Comparison of ENCODE assay signal across 8 mouse cellular contexts in the genomic region with DNA sequence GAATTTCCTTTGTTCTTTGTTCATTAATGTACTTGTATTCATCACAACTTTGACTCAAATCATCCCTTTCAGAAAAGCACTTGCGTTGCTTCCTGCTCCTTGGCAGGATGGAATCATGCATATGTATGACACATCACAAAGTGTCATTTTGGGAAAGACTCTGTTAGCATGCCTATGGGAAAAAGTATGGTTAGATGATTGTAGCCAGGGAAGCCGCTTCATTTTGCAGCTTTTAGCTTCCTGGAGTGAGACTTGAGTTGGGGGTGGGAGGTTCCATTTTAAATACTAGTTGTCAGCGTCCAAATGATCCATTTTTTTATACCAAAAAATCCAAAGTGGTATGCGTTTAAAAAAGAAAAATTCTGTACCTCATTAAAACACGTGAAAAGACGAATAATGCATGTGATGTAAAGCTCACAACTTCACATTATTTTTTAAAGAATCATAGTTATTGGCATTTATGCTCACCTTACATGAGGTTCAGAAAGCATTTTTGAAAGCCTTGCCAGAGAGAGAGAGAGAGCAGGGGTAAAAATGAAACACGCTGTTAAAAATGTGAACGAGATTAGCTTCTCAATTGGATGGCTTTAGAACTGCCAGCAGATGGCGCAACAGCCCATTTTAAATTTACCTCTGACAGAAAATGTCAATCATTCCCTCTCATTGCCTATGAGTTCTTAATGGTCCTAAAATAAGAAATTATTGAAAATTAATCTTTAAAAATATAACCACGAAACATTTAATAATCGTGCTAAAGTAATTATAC. TPM values are rescaled to one million over a fixed set of nuclear protein-coding genes. Genes with fewer than 3 reads are reported as not detected.
DNase-seq lines count a peak whose midpoint lies in the region; ATAC-seq and TF ChIP-seq lines count a peak whose summit lies in the region.

No protein-coding gene starts in this region.

- H3K9me3 ChIP-seq in heart, embryonic 13.5 days: no peaks in the 10 kb centered on the region
- no peaks in the 10 kb centered on the region for H3K9me3 ChIP-seq in heart, embryonic 11.5 days (replicated peaks; ENCODE audit: control insufficient read depth, low read length)
- no peaks in the 10 kb centered on the region for H3K9me3 ChIP-seq in heart, postnatal 0 days (replicated peaks; ENCODE audit: control insufficient read depth, low read length)
- no peaks in the 10 kb centered on the region for H3K9me3 ChIP-seq in midbrain, embryonic 11.5 days (ENCODE audit: control insufficient read depth, low read length)

- WGBS in heart, embryonic 13.5 days: 34% methylated on average over 11 of the region's 11 CpGs
- 36% methylated on average over 11 of the region's 11 CpGs for WGBS in heart, embryonic 11.5 days (ENCODE audit: insufficient replicate concordance)
- 32% methylated on average over 11 of the region's 11 CpGs for WGBS in heart, postnatal 0 days
- WGBS in midbrain, embryonic 11.5 days: 40% methylated on average over 11 of the region's 11 CpGs

- no peak for ATAC-seq in heart, embryonic 13.5 days (ENCODE audit: extremely low read depth, insufficient number of reproducible peaks, low FRiP score, low TSS enrichment)
- ATAC-seq in heart, embryonic 11.5 days (replicated peaks; ENCODE audit: insufficient number of reproducible peaks, low FRiP score, low TSS enrichment): no peak
- ATAC-seq in heart, postnatal 0 days (ENCODE audit: insufficient read depth, low read depth): no peak
- ATAC-seq in midbrain, embryonic 11.5 days (ENCODE audit: low FRiP score): peak; percentile 58; the same call in 1 of the 2 replicates

- peak; percentile 68 for DNase-seq in MN1 (ENCODE audit: low spot score)
- DNase-seq in cerebellum, postnatal 4 days (ENCODE audit: low spot score in 2 of 2): peak; percentile 33 to 66
- DNase-seq in heart, postnatal 0 days (ENCODE audit: low spot score): peak; percentile 69
- DNase-seq in layer of hippocampus, postnatal 10 days (ENCODE audit: low spot score in 2 of 2): peak; percentile 78 to 81
- peak; percentile 91 for DNase-seq in midbrain, embryonic 11.5 days (ENCODE audit: low spot score, missing footprints)
- peak; percentile 23 for DNase-seq in thymus, postnatal 14 days

- no peaks in the 10 kb centered on the region for H3K4me1 ChIP-seq in heart, embryonic 13.5 days
- no peaks in the 10 kb centered on the region for H3K4me1 ChIP-seq in heart, embryonic 11.5 days (ENCODE audit: control insufficient read depth, insufficient read depth, low read length)
- no peaks in the 10 kb centered on the region for H3K4me1 ChIP-seq in heart, postnatal 0 days (ENCODE audit: control insufficient read depth, insufficient read depth)
- H3K4me1 ChIP-seq in midbrain, embryonic 11.5 days (ENCODE audit: control insufficient read depth, insufficient read depth, low read length): no peaks in the 10 kb centered on the region

- no peaks in the 10 kb centered on the region for H3K27me3 ChIP-seq in heart, embryonic 13.5 days (replicated peaks)
- H3K27me3 ChIP-seq in heart, embryonic 11.5 days (ENCODE audit: control insufficient read depth, insufficient read depth, low read length): no peaks in the 10 kb centered on the region
- no peaks in the 10 kb centered on the region for H3K27me3 ChIP-seq in heart, postnatal 0 days (ENCODE audit: control insufficient read depth, insufficient read depth, low read length)
- no peaks in the 10 kb centered on the region for H3K27me3 ChIP-seq in midbrain, embryonic 11.5 days (ENCODE audit: control insufficient read depth, insufficient read depth, low read length)

- no peak for TF ChIP-seq EP300 in heart, postnatal 0 days (IDR thresholded peaks at IDR 0.05; ENCODE audit: low read depth)

- peak; percentile 62 for TF ChIP-seq CTCF in heart, postnatal 0 days (IDR thresholded peaks at IDR 0.05; ENCODE audit: low read depth)

- no peak overlapping the region for H3K9ac ChIP-seq in heart, embryonic 13.5 days
- H3K9ac ChIP-seq in heart, embryonic 11.5 days (ENCODE audit: low read depth, low read length): no peak overlapping the region
- H3K9ac ChIP-seq in heart, postnatal 0 days (replicated peaks; ENCODE audit: low read depth, low read length): no peak overlapping the region
- H3K9ac ChIP-seq in midbrain, embryonic 11.5 days (ENCODE audit: low read length): no peak overlapping the region

- no peak overlapping the region for H3K27ac ChIP-seq in heart, embryonic 13.5 days (replicated peaks)
- H3K27ac ChIP-seq in heart, embryonic 11.5 days (ENCODE audit: low read depth, low read length): no peak overlapping the region
- H3K27ac ChIP-seq in heart, postnatal 0 days (ENCODE audit: low read depth): no peak overlapping the region
- no peak overlapping the region for H3K27ac ChIP-seq in midbrain, embryonic 11.5 days (ENCODE audit: low read depth, low read length)

- peak overlapping the region; percentile 35 for H3K4me2 ChIP-seq in heart, embryonic 13.5 days
- no peak overlapping the region for H3K4me2 ChIP-seq in heart, embryonic 11.5 days
- H3K4me2 ChIP-seq in heart, postnatal 0 days (ENCODE audit: low read depth, low read length): no peak overlapping the region; the same call in 1 of the 2 replicates
- no peak overlapping the region for H3K4me2 ChIP-seq in midbrain, embryonic 11.5 days

- no peaks in the 10 kb centered on the region for H3K36me3 ChIP-seq in heart, embryonic 13.5 days
- H3K36me3 ChIP-seq in heart, embryonic 11.5 days (ENCODE audit: control insufficient read depth, insufficient read depth, low read length): no peaks in the 10 kb centered on the region
- H3K36me3 ChIP-seq in heart, postnatal 0 days (replicated peaks; ENCODE audit: control insufficient read depth, insufficient read depth, low read length): no peaks in the 10 kb centered on the region
- no peaks in the 10 kb centered on the region for H3K36me3 ChIP-seq in midbrain, embryonic 11.5 days (ENCODE audit: control insufficient read depth, insufficient read depth, low read length)

- no peak overlapping the region for H3K4me3 ChIP-seq in heart, embryonic 13.5 days
- no peak overlapping the region for H3K4me3 ChIP-seq in heart, embryonic 11.5 days (ENCODE audit: low read depth, low read length)
- H3K4me3 ChIP-seq in heart, postnatal 0 days (ENCODE audit: low read depth, low read length): no peak overlapping the region
- H3K4me3 ChIP-seq in midbrain, embryonic 11.5 days (ENCODE audit: low read depth, low read length): no peak overlapping the region

RNA-seq across cellular contexts. Expression of gene Akr1e1, which starts 57.6 kb away (rescaled TPM):
- 40.7 and 46.4 TPM in 2 replicates for polyA plus RNA-seq in heart, embryonic 13.5 days (2015; fragmentation: Nextera tagmentation; extraction: Ambion mirVana)
- 38.4 and 39.9 TPM in 2 replicates for polyA plus RNA-seq in heart, embryonic 11.5 days (2014; fragmentation: Nextera tagmentation; extraction: Ambion mirVana)
- total RNA-seq in heart, postnatal 0 days (2014; rRNA removed; ENCODE audit: low replicate concordance): 9.0 and 26.9 TPM in 2 replicates
- polyA plus RNA-seq in heart, postnatal 0 days (2015; fragmentation: Nextera tagmentation; extraction: Ambion mirVana): 37.3 and 39.2 TPM in 2 replicates
- 10 to 100 TPM; 13.7 to 16.1 TPM for total RNA-seq in layer of hippocampus, postnatal 10 days (2021)
- polyA plus RNA-seq in midbrain, embryonic 11.5 days (2014; fragmentation: Nextera tagmentation; extraction: Ambion mirVana): 53.6 and 55.1 TPM in 2 replicates

Comparison
In these comparisons a context has a peak if more than half of its experiments do, and no peak if none do; other contexts are left out.
1. DNase-seq: peak in every context shown above with its lines; median percentile 91 in midbrain, embryonic 11.5 days; 80 in layer of hippocampus, postnatal 10 days; 69 in heart, postnatal 0 days; 68 in MN1; 50 in cerebellum, postnatal 4 days; 23 in thymus, postnatal 14 days.